Mouse (Mus musculus): ENCODE results near the gene Opcml.

GRCm38 (mm10) chr9:28057171-28057845, 266.7 kb downstream of the Opcml start:
- TF ChIP-seq CTCF (conservative IDR thresholded peaks at IDR 0.05; ENCODE audit: low read length) (no peak), POU5F1 (IDR thresholded peaks at IDR 0.05; ENCODE audit: borderline replicate concordance, low read length) (no peak), NANOG (IDR thresholded peaks at IDR 0.05; ENCODE audit: borderline replicate concordance, low read length) (no peak)
